Mouse (Mus musculus): ENCODE results near the gene Bean1.
A peak's percentile ranks its signal among the peaks of the same experiment; 100 is the strongest.

Bean1 gene

DNA sequence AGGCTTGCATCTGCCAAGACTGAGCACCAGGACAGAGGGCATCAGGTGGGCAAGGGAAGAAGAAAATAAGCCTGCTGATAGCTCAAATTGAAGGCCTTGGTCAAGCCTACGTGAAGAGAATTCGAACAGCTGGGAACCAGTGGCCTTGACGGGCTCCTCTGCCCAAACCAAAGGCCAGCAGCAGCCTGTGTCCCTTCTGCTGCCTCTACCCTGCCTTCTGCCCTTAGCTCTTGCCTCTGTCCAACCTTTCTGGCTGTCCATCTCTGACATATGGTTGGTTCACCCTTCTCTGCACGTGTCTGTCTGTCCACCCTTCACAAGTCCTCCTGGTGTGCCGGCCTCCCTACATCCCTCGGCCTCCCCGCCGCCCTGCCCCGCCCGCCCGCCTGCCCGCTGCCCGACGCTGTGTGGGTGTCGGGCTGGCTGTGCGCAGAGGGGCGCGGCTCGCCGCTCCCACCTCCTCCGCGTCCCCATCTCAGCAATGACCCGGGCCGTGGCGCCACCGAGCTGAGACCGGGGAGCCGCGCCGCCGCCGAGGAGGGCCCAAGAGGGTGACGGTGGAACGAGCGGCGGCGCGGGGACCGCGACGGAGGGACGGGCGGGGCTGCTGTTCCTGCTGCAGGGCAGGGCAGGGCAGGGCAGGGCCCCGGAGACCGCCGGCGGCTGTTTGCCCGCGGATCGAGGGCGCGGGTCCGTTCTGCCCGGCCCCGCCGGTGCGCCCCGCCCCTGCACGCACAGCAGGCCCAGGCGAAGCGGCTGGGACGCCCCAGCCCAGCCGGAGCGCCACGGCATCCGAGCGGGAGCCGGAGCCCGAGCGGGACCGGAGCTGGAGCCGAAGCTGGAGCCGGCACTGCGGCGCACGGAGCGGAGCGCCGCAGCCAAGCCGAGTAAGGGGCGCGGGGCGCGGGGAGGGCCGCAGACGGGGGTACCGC is at the start of gene Bean1:
Bean1 (plus strand) TSS at position 325 of the 932 bp plus-strand sequence.
- DNase-seq, result peak; percentile 67

DNA sequence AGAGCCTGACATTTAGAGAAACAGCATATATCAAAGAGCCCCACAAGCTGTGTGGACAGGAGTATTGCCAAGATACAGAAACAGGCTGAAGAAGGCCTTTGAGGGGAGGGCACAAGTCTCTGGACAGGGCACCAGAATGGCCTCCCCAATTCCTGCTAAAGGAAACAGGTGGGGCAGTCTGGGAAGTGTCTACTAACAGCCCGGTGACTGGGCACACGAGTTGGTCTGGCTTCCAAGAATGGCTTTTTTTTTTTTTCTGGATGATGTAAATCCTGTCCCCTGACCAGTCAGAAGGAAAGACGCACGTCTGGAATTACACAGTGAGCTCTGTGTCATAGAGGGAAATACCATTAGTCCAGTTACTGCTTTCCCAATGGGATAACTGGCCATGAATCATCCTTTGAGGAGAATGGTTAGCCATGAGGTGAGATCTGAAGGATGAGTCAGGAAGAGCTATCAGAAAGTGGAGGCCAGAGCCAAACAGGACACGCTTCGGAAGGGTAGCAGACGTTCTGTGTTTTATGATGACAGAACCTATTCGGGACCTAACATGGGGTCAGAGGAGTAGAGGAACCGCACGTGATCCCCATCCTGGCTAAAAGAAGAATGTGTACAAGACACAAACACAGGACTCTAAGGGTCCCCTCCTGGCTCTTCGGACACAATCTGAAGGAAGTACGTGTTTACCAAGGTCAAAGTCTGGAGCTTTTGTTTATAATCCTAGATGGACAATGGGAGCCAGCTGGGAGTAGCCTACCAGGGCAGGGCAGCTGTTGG is 48.4 kb upstream of the Bean1 start:
- DNase-seq, result no peak

DNA sequence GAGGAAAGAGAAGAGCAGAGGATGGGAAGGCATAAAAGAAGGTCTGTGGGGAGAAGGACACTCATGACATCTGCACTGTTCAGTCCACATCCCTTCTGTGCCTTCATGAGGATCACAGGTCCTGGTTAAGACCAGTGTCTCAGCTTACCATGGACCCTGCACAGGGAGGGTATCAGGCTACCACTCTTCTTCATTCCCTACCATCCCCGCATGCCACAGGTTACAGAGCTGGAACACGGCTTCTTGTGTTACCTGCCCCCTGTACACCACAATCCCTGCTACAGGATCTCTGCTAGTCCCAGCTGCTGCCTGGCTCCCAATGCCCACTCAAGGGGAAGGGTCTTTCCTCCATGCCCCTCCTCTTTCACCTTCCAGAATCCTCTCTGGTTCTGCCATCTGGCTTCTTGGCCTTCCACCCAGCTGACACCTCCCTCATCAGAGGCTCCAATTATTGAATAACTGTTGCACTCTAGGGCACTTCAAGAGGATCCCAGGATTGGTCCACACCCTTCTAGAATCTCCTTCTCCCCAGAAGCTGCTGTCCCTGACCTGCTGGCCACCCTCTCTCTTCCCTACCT is 47.1 kb upstream of the Bean1 start:
- DNase-seq, result no peak

DNA sequence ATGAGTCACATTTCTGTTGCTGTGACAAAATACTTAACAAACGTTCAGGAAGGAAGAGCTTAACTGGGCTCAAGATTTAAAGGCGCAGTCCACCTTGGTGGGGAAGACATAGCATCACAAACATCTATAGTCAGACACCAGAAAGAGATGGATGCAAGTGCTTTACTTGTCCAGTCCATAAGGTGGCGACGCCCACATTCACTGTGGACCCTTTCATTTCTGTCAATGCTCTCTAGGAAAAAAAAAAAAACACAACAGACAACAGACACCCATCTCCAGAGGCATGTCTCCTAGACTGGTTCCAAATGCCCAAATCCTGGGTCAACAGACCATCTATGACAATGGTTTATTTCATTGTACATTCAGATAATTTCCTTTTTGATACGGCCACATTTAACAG is 45.7 kb upstream of the Bean1 start:
- no peak for DNase-seq

DNA sequence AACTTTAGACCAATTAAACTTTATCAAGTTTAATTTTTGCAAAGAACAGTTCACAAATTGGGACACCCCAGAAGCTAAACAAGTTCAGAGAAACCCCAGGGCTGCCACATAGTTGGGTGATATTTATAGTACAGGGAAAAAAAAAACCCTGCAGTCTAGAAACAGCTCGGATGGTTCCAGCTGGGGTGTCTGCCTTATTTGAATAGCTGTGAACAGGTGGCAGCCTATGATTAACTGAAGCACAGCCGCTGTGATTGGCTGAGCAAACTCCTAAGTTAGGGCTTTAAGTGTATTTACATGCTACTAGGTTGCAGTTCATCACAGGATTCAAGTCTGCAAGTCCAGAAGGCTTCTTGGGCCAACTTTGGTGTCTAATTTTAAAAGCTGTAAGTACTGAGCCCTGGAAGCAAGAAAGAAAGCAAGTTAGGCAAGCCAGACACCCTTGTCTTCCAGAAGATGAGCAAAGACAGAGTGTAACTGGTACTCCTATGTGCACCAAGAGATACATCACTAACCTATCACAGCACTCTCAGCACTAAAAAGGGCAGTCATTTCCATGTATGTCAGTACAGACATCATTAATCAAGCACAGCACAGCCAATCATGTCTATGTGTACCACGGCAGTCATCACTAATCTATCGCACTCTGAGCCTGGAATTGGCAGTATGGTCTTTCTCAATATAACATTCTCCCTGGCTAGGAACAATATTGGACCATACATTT is 42.9 kb upstream of the Bean1 start:
- DNase-seq, result no peak

DNA sequence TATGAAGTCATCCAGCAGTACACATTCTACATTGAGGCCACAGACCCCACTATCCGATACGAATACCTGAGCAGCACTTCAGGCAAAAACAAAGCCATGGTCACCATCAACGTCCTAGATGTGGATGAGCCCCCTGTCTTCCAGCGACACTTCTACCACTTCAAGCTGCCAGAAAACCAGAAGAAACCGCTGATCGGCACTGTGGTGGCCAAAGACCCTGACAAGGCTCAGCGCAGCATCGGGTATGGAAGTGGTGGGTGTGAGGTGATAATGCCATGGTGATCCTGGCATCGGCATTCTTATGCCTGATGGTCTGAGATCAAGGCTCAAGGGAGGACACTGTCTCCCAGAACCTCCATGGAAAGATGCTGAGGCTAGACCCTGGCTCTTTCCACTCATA is 39.3 kb upstream of the Bean1 start:
- DNase-seq, result no peak

DNA sequence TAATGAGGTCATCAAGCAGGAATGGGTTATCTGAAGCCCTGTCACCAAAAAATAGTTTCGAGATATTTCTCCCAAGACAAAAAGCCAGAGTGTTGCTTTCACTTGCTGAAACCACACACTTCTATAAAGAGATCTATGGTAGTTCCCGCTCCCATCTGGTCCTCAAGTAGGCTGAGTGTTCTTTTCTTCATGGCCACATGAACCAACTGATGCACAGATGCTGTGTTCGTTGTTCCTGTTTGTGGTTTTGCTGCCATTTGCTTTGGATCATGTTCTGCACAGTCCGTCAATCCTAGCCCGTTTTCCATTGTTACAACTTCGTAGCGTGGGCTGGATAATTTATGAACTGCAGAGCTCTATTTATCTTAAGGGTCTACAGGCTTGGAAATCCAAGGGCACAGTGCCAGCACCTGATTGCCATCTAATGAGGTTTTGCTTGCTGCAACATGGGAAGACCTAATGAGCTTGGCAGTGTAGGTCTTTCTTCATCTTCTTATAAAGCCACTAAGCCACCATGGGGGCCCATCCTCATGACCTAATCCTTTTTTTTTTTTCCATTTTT is 38.7 kb upstream of the Bean1 start:
- peak; percentile 28 for DNase-seq

DNA sequence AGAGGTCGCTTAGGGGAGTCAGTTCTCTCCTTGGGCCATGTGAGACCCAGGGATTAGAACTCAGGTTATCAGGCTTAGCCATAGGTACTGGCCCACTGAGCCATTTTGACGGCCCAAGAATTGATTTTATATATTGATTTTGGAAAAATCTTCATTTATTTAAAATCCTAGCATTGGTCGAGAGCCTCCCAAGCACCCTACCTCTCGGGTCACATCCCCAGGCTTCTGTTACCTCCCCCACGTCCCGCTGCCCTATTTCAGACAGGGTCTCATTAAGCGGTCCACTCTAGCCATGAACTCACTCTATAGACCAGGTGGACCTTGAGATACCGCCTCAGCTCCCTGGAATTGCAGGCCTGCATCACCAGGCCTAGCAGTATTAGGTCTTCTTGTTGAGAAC is 35.7 kb upstream of the Bean1 start:
- DNase-seq, result no peak

DNA sequence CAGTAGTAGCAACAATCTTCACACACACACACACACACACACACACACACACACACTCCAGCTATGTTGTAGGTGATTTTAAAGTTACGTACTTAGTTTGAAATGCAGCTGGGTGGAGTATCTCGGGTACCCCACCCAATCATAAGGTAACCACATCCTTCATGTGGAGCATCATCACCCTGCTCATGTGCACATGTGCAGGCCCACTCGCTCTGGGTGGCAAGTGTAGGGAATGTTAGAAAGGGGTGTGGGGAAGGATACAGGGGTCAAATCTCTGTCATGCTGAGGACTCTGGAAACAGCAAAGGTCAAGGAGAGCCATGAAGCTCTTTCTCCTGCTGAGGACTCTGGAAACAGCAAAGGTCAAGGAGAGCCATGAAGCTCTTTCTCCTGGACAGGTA is 34.0 kb upstream of the Bean1 start:
- no peak for DNase-seq

DNA sequence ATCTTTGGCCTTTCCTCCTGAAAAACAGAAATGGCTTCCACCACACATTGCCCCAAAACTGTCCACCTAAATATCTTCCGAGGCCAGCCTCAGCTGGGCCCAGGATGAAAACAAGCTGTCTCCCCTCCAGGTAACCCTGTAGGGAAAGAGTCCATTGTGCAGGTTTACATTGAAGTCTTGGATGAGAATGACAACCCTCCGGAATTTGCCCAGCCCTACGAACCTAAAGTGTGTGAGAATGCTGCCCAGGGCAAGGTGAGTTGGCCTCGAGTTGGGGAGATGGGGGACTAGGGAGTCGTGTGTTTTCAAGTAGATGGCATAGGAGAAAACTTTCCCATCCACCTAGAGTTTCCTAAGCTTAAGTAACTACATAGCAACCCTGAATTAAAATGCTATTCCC is 32.6 kb upstream of the Bean1 start:
- no peak for DNase-seq

DNA sequence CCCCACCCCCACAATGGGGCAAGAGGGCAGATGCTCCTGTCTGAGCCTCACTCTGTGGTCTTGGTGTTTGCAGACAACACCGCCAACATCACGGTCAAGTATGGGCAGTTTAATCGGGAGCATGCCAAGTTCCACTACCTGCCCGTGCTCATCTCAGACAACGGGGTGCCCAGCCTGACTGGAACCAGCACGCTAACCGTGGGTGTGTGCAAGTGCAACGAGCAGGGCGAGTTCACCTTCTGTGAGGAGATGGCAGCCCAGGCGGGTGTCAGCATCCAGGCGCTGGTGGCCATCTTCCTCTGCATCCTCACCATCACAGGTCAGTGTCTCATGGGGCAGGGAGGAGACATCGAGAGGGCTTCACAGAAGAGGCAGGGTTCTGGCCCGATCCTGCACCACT is 29.6 kb upstream of the Bean1 start:
- no peak for DNase-seq

DNA sequence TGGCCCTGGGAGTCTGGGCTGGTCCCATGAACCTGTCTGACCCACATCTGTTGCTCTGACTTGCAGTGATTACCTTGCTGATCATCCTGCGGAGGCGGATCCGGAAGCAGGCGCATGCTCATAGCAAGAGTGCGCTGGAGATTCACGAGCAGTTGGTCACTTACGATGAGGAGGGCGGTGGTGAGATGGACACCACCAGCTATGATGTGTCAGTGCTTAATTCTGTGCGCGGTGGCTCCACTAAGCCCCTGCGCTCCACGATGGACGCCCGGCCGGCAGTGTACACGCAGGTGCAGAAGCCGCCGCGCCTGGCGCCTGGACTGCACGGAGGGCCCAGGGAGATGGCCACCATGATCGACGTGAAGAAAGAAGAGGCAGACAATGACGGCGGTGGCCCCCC is 27.8 kb upstream of the Bean1 start:
- no peak for DNase-seq

DNA sequence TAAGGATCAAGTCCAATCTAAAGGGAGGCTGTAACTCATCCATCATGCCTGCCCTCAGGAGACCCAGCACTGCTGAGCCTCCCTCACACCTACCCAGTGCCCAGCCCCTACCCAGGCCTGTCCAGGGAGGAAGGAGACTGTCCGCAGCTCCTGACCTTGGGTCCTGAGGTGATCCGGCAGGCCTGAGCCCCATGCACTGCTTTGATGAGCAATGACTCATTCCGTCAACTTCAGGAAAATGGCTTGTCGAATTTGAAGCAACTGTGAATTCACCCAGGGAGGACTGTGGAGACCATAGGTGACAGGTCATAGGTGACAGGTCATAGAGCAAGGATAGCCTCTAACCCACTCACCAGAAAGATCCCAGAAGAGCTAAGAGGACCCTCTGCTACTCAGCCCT is 26.9 kb upstream of the Bean1 start:
- DNase-seq, result no peak

DNA sequence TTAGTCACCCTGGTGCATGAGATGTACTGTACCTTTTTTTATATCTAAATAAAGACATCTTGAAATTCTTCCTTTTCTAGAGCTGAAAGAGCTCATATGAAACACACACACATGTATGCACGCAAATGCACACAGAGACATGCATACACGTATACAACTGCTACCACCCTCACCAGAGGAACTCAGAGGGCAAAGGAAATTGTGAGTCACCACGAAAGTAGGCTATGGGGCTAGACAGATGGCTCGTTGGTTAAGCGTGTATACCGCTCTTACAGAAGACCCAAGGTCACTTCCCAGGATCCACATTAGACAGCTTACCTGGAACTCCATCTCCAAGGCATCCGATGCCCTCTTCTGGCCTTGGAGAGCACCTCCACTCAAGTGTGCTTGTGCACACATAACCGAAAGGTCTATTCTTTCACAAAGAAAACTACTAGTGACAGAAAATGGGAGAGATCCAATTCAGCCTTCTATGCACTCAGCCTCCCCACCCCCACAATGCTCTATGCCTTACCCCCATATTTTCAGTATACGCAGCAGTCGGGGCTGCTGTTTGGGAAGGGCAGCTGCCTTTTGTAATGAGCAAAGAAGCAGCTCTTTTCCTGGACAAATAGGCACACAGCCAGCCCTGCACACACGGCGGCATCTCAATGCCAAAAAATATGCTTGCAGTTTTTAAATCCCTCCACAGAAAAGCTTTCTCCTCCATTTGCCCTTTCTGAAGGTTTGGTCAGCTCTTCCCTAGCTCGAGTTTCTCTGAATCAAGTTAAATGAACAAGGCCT is 25.6 kb upstream of the Bean1 start:
- DNase-seq, result no peak

DNA sequence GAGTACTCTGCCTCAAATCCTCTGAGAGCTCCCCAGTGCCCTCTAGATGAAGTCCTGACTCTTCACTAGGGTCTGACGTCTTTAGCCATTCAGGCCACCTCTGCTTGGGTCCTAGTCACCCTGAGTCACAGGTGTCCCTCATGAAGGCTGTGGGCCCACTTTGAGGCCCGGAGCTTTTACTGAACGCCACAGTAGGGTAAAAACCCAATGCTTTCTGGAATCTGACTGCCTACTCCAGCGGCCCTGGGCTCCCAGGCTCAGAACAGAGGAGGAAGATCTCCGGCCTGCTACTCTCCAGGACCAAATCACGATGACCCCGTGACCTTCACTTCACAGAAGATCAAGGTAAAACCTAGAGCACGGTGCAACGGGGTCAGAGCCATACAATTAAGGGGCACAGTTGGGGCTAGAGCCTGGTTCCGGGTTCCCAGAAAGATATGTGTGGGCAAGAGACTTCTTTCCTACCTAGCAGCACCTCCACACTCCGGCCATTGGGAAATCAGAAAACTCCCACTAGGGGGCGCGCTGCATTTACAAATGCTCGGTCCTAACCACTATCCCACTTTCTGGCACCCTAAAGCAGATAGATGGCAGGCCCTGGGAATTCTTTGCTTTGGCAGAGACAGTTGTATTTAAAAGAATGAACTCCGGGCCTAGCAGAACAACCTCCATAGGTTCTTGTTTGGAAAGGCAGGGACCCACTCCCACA is 24.1 kb upstream of the Bean1 start:
- peak; percentile 83 for DNase-seq

DNA sequence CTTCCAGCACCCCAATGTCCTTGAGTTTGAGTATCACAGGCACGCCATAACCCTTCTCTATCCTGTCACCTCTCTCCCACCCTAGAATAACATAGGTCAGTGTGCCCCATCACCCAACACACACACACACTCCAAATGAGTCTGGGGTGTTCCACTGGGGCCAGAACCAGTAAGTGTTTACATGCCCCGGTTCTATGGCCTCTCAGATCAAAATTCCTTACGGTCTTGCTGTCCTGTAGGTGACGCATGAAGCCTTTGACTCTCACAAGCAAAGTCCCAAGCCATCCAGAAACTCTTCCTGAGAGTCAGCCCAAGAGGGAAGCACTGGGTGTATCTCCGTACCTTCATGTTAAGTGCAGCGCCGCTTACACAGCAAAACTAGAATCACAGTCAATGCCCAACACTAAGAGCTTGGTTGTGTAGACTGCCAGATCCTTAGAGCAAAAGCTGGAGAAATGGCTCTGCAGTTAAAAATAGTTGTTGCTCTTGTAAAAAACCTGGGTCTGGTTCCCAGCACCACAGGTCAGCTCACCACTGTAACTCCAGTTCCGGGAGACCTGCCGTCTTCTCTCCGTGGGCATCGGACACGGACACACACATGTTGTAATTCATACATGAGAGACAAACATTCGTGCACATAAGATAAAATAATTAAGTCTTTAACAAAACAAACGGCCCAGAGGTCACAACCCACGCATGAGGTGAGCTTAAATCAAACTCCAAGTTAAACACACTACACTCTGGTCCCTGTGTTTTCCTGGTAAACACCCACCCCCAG is 23.3 kb upstream of the Bean1 start:
- DNase-seq, result no peak

DNA sequence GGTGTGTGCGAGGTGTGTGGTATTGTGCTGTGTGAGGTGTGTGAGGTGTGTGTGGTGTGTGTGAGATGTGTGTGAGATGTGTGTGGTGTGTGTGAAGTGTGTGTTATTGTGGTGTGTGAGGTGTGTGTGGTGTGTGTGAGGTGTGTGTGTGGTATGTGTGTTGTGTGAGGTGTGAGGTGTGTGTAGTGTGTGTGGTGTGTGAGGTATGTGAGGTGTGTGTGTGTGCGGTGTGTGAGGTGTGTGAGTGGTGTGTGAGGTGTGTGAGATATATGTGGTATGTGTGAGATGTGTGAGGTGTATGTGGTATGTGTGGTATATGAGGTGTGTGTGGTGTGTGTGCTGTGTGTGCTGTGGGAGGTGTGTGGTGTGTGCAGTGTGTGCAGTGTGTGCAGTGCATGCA is 22.3 kb upstream of the Bean1 start:
- DNase-seq, result no peak

DNA sequence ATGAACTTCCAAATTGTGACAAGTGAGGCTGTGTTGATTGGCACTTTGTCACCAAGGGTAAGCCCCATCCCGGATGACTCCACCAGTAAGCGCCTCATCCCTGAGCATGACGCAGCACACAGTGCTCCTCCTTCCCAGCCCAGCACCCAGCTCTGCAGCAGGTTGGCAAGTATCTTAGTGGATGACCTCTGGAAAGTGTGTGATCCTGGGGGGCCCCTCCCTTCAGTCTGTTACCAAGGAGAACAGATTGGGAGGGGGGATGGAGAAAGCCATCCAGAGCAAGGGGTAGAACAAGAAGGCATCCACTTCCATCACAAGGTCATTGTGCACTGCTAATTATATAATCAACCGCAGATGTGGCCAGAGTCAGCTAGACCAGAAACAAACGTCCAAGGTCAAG is 9.5 kb upstream of the Bean1 start:
- DNase-seq, result no peak

DNA sequence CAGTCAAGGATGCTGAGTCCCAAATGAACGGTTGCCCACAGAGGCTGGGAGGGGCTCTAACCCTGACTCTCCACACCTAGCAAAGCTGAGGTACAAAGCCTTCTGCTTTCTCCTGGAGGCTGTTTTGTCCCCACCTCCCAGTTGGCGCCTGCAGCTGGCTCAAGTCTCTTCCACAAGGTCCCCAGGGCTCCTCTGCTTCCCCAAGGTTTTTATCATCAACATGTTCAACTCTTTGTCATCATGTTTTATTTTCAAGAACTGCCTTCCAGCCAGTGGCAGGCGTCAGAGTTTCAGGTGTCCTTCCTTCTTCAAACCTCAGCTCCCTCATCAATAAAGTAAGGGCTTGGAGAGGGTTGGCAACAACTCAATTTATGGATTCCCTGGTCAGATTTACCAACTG is 781 bp upstream of the Bean1 start:
- DNase-seq, result no peak

DNA sequence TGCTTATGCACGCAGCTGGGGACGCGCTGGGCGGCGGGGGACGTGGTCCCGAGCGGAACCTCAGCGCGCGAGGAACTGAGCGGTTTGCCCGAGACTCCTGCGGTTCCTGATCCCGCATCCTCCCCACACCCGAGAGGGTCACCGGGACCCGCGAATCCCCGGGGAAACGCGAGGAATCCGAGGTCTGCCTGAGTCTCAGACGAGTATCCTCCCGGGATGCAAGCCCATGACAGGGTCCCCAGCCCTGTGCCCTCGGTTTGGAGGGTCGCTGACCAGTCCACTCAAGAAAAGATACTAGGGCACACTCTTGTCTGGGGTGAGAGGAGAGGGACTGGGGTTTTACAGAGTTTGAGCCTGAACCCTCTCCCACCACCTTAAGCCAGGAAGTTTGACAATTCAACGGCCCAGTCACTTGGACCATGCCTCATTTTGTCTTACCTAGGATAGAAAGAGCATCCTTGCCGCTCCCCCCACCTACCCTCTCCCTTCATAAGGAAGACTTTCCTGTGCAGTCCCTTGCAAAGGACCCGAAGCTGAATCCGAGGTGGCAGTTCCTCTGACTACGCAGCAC is 893 bp downstream of the Bean1 start:
- DNase-seq, result no peak
